Mouse (Mus musculus) myocyte (in vitro differentiated cells): ENCODE results near the gene Gm17482.

Source experiments
- MAX ChIP-seq: IDR thresholded peaks from one replicate; pipeline ENCODE4 v1.6.1; 2011; ENCODE audit warnings: low read depth, mild to moderate bottlenecking, control low read depth
- MYOG ChIP-seq, 3 experiments: IDR thresholded peaks; one replicate each; pipeline ENCODE4 v1.6.1; 2011; ENCODE audit warnings: control low read depth in 2 of 3, low read depth in 2 of 3, mild to moderate bottlenecking in 2 of 3; ENCODE audit not compliant: insufficient read length in 2 of 3, control insufficient read depth in 1 of 3, insufficient read depth in 1 of 3
- POLR2A ChIP-seq: IDR thresholded peaks from one replicate; pipeline ENCODE4 v1.6.1; 2011; ENCODE audit warnings: low read depth, mild to moderate bottlenecking, control low read depth, moderate library complexity; ENCODE audit not compliant: insufficient read length
- POLR2AphosphoS2 ChIP-seq: IDR thresholded peaks from one replicate; pipeline ENCODE4 v1.6.1; 2011; ENCODE audit warnings: low read depth, control low read depth; ENCODE audit not compliant: insufficient read length
- TCF12 ChIP-seq: IDR thresholded peaks from one replicate; pipeline ENCODE4 v1.6.1; 2011; ENCODE audit warnings: mild to moderate bottlenecking, control low read depth; ENCODE audit not compliant: poor library complexity, insufficient read depth, severe bottlenecking
- USF1 ChIP-seq: IDR thresholded peaks from one replicate; pipeline ENCODE4 v1.6.1; 2011; ENCODE audit warnings: low read depth, mild to moderate bottlenecking, control low read depth, moderate library complexity

DNA sequence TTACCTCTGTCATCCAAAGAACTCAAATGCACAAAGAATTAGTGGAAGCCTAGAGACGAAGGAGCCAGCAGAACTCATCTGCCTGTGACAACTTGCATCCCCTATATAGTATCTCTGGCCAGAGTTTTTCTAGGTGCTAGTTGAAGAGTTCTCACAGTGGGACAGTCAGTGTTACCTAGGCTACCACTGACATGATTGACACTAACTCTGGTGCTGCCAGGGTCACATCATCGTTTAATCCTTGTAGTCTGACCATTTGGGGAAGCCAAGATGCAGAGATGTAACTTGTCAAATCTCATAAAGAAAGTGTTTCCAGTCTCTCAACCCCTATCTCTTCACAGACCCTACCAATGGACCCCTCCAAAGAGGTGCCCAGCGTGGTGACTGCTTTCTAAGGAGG, 44.2 kb downstream of the Gm17482 start:
- no peak for TF ChIP-seq USF1
- no peak for TF ChIP-seq POLR2AphosphoS2
- no peak for TF ChIP-seq TCF12
- no peak for TF ChIP-seq MAX
- TF ChIP-seq MYOG (IDR thresholded peaks at IDR 0.05; ENCODE audit: control insufficient read depth in 1 of 3, insufficient read depth in 1 of 3, insufficient read length in 2 of 3, low read depth in 2 of 3) = no peak
- TF ChIP-seq POLR2A = no peak
